Mouse (Mus musculus) small intestine, adult 2 months (tissue): ENCODE results near the gene Cdc42. TPM values are rescaled to one million over a fixed set of nuclear protein-coding genes. Genes with fewer than 3 reads are reported as not detected.

Experiments
- H3K27ac ChIP-seq: fragments of 200-500 bp; 2 replicates; pipeline ENCODE4 v1.5.1; 2012; ENCODE audit warnings: low read depth, low read length, control low read depth, inconsistent platforms; ENCODE audit not compliant: insufficient read depth
- H3K27me3 ChIP-seq: fragments of 200-500 bp; 2 replicates; pipeline ENCODE4 v1.6.1; 2012; ENCODE audit warnings: mild to moderate bottlenecking, moderate library complexity, low read length, inconsistent platforms; ENCODE audit not compliant: control insufficient read depth, insufficient read depth
- H3K36me3 ChIP-seq: fragments of 200-500 bp; 2 replicates; pipeline ENCODE4 v1.6.1; 2012; ENCODE audit warnings: mild to moderate bottlenecking, low read length, control low read depth, inconsistent platforms; ENCODE audit not compliant: control insufficient read depth, insufficient read depth
- H3K4me1 ChIP-seq: fragments of 200-500 bp; 2 replicates; pipeline ENCODE4 v1.6.1; 2012; ENCODE audit warnings: low read length, inconsistent platforms, mixed read lengths; ENCODE audit not compliant: control insufficient read depth, insufficient read depth, insufficient read length
- H3K4me3 ChIP-seq: fragments of 200-500 bp; 2 replicates; pipeline ENCODE4 v1.5.1; 2012; ENCODE audit warnings: low read depth, mild to moderate bottlenecking, control low read depth, inconsistent platforms, low read length, moderate library complexity
- CTCF ChIP-seq: fragments of 200-500 bp; IDR thresholded peaks from 2 replicates; pipeline ENCODE4 v1.5.1; 2012; ENCODE audit warnings: low read depth, mild to moderate bottlenecking, control low read depth, inconsistent platforms, low read length, moderate library complexity, mixed read lengths; ENCODE audit not compliant: insufficient replicate concordance, insufficient read length; ENCODE audit errors: extremely low read depth
- POLR2A ChIP-seq: fragments of 200-500 bp; IDR thresholded peaks from 2 replicates; pipeline ENCODE4 v1.6.1; 2012; ENCODE audit warnings: low read depth, mild to moderate bottlenecking, control low read depth, inconsistent platforms, low read length, moderate library complexity
- WGBS: fragments of 180-500 bp; shearing (Covaris S2); methylation state at CpG from one replicate; pipeline ENCODE4 v1.1.7; 2018; 5-methylcytosine and 5-hydroxymethylcytosine counted together
- polyA plus RNA-seq: library from polyadenylated mRNA; depleted of rRNA; stranded (reverse); fragments of >200 nt; gene quantifications from 2 replicates; pipeline ENCODE4 v1.2.3, GENCODE M21; 2012

Cdc42 gene
- polyA plus RNA-seq, 1 experiment, result 25.9 TPM

GRCm38 (mm10) chr4:137308377-137308776 is 49.1 kb downstream of the Cdc42 start:
- TF ChIP-seq POLR2A (no peak), CTCF (peak; percentile 48; the same call in 1 of the 2 replicates)
- Histone ChIP-seq H3K27ac (no peak overlapping the region), H3K4me1 (no peaks in the 10 kb centered on the region), H3K36me3 (peaks cover 9% of the 10 kb centered on the region), H3K4me3 (no peak overlapping the region), H3K27me3 (no peaks in the 10 kb centered on the region)
- WGBS, result 43% methylated on average over 5 of the region's 5 CpGs

GRCm38 (mm10) chr4:137306991-137307706 is 50.4 kb downstream of the Cdc42 start:
- no peaks in the 10 kb centered on the region for H3K27me3 ChIP-seq
- H3K36me3 ChIP-seq, result peaks cover 7% of the 10 kb centered on the region
- no peak overlapping the region for H3K27ac ChIP-seq
- 76% methylated on average over 19 of the region's 19 CpGs for WGBS
- H3K4me1 ChIP-seq, result no peaks in the 10 kb centered on the region
- no peak overlapping the region for H3K4me3 ChIP-seq
- TF ChIP-seq CTCF, result no peak

- TF ChIP-seq CTCF (no peak), POLR2A (no peak)
- H3K27me3 ChIP-seq, result no peaks in the 10 kb centered on the region
- no peak overlapping the region for H3K4me3 ChIP-seq
- no peak overlapping the region for H3K27ac ChIP-seq
- 80% methylated on average over 8 of the region's 8 CpGs for WGBS
- peaks cover 5% of the 10 kb centered on the region for H3K36me3 ChIP-seq
- H3K4me1 ChIP-seq, result no peaks in the 10 kb centered on the region
Observed at GRCm38 (mm10) chr4:137306577-137306888, 51.0 kb downstream of the Cdc42 start.

GRCm38 (mm10) chr4:137305831-137306576 is 51.5 kb downstream of the Cdc42 start:
- WGBS, result 71% methylated on average over 13 of the region's 13 CpGs
- Histone ChIP-seq H3K27ac (0 out of 2 replicates have a peak overlapping the region, but pooled peaks have one; percentile 21), H3K4me3 (no peak overlapping the region), H3K4me1 (no peaks in the 10 kb centered on the region), H3K27me3 (no peaks in the 10 kb centered on the region), H3K36me3 (peaks cover 5% of the 10 kb centered on the region)
- no peak for TF ChIP-seq CTCF
- no peak for TF ChIP-seq POLR2A

GRCm38 (mm10) chr4:137305066-137305465 is 52.5 kb downstream of the Cdc42 start:
- no peaks in the 10 kb centered on the region for H3K27me3 ChIP-seq
- 78% methylated on average over 7 of the region's 7 CpGs for WGBS
- no peak overlapping the region for H3K27ac ChIP-seq

GRCm38 (mm10) chr4:137304106-137304505 is 53.4 kb downstream of the Cdc42 start:
- Histone ChIP-seq H3K36me3 (peaks cover 3% of the 10 kb centered on the region; the same call in 1 of the 2 replicates), H3K4me3 (no peak overlapping the region), H3K27me3 (no peaks in the 10 kb centered on the region), H3K27ac (no peak overlapping the region), H3K4me1 (no peaks in the 10 kb centered on the region)
- 89% methylated on average over 7 of the region's 7 CpGs for WGBS
- no peak for TF ChIP-seq CTCF
- no peak for TF ChIP-seq POLR2A

More at GRCm38 (mm10) chr4:137305066-137305465, 52.5 kb downstream of the Cdc42 start:
- H3K4me3 ChIP-seq, result no peak overlapping the region
- no peaks in the 10 kb centered on the region for H3K4me1 ChIP-seq
- TF ChIP-seq POLR2A, result no peak
- peaks cover 3% of the 10 kb centered on the region; the same call in 1 of the 2 replicates for H3K36me3 ChIP-seq

GRCm38 (mm10) chr4:137301635-137302034 is 55.9 kb downstream of the Cdc42 start:
- Histone ChIP-seq H3K27ac (no peak overlapping the region), H3K36me3 (peaks cover 3% of the 10 kb centered on the region; the same call in 1 of the 2 replicates), H3K27me3 (no peaks in the 10 kb centered on the region), H3K4me3 (no peak overlapping the region), H3K4me1 (no peaks in the 10 kb centered on the region)
- WGBS, result 66% methylated on average over 16 of the region's 16 CpGs
- TF ChIP-seq POLR2A, result no peak
- TF ChIP-seq CTCF, result no peak
